Mouse (Mus musculus) macrophage (primary cell): ENCODE measurements around the gene F2rl1. TPM values are rescaled to one million over a fixed set of nuclear protein-coding genes. Genes with fewer than 3 reads are reported as not detected.

ENCODE experiments used
- polyA plus RNA-seq: library from polyadenylated mRNA; stranded (reverse); fragments of 250-400 nt; gene quantifications from 3 replicates; pipeline ENCODE4 v1.2.4, GENCODE M21; 2018; ENCODE audit warnings: inconsistent platforms

The F2rl1 gene
- polyA plus RNA-seq, 1 experiment from 2014 or later = not detected

Other genes with a start within 250 kb of the F2rl1 start
- 8.7 to 20.5 TPM (median 17.2 TPM) in 3 replicates for gene Zbed3, start 201.6 kb downstream of the F2rl1 start, polyA plus RNA-seq
- 33.4 to 48.9 TPM (median 37.8 TPM) in 3 replicates for gene Aggf1, start 149.9 kb downstream of the F2rl1 start, polyA plus RNA-seq
- gene Crhbp, start 80.3 kb downstream of the F2rl1 start, polyA plus RNA-seq = not detected in 3 replicates
- not detected in 3 replicates for gene S100z, start 46.5 kb downstream of the F2rl1 start, polyA plus RNA-seq
- 0.08 to 0.65 TPM (median 0.19 TPM) in 3 replicates for gene F2r, start 93.3 kb upstream of the F2rl1 start, polyA plus RNA-seq
- 0.31 to 0.82 TPM in 2 of 3 replicates, not detected in the other for gene F2rl2, start 171.6 kb upstream of the F2rl1 start, polyA plus RNA-seq